Mouse (Mus musculus) left cerebral cortex, adult 18-20 months (tissue): ENCODE data around the gene Nipa1. TPM values are rescaled to one million over a fixed set of nuclear protein-coding genes. Genes with fewer than 3 reads are reported as not detected.

Experiments
- DNase-seq, 2 experiments: peaks; one replicate each; pipeline ENCODE4 v3.0.0; 2021 to 2022; ENCODE audit warnings: low spot score in 2 of 2, mixed read lengths in 1 of 2
- total RNA-seq, 2 experiments: library from RNA; stranded (reverse); gene quantifications; 2 replicates each; pipeline ENCODE4 v1.2.3; 2021

Nipa1 gene
- total RNA-seq, 2 experiments from 2014 or later = 61.8 to 64.3 TPM

GRCm38 (mm10) chr7:55956054-55956453, 63.7 kb downstream of the Nipa1 start:
- no peak for DNase-seq

GRCm38 (mm10) chr7:55938341-55938740, 81.4 kb downstream of the Nipa1 start:
- DNase-seq = no peak

GRCm38 (mm10) chr7:55935025-55935424, 84.7 kb downstream of the Nipa1 start:
- no peak for DNase-seq

GRCm38 (mm10) chr7:55928649-55929048, 91.1 kb downstream of the Nipa1 start:
- no peak for DNase-seq

Other genes starting within 250 kb of the Nipa1 start
- 10 to 100 TPM; 32.1 to 37.9 TPM for gene Tubgcp5, start 225.8 kb downstream of the Nipa1 start, total RNA-seq
- gene Cyfip1, start 178.2 kb downstream of the Nipa1 start, total RNA-seq = 10 to 100 TPM; 67.1 to 71.5 TPM
- gene Nipa2, start 57.5 kb downstream of the Nipa1 start, total RNA-seq = 10 to 100 TPM; 46.9 to 54.7 TPM
- gene Herc2, start 30.2 kb upstream of the Nipa1 start, total RNA-seq = 100 to 1,000 TPM; 128 to 129 TPM
- gene Oca2, start 219.8 kb upstream of the Nipa1 start, total RNA-seq = under 1 TPM; 0.09 to 0.23 TPM